Mouse (Mus musculus): Measurements from ENCODE around the gene Arhgef33. TPM values are rescaled to one million over a fixed set of nuclear protein-coding genes. Genes with fewer than 3 reads are reported as not detected.

The Arhgef33 gene
- polyA plus RNA-seq, 1 experiment from 2014 or later = 1.1 TPM

- no peaks in the 10 kb centered on the region for H3K36me3 ChIP-seq
- H3K27me3 ChIP-seq (replicated peaks) = no peaks in the 10 kb centered on the region
- H3K9ac ChIP-seq (replicated peaks) = no peak overlapping the region
- H3K9me3 ChIP-seq (replicated peaks) = no peaks in the 10 kb centered on the region
- ATAC-seq (ENCODE audit: low FRiP score) = no peak
- H3K27ac ChIP-seq (replicated peaks) = no peak overlapping the region
- no peak overlapping the region for H3K4me2 ChIP-seq
- no peak overlapping the region for H3K4me3 ChIP-seq (replicated peaks)
- WGBS = 90% methylated on average over 5 of the region's 5 CpGs
- H3K4me1 ChIP-seq = no peaks in the 10 kb centered on the region
These were observed 11.9 kb upstream of the Arhgef33 start for GRCm38 (mm10) chr17:80295258-80295657.

GRCm38 (mm10) chr17:80298844-80299243 is 8.4 kb upstream of the Arhgef33 start:
- H3K9me3 ChIP-seq (replicated peaks) = no peaks in the 10 kb centered on the region
- ATAC-seq (ENCODE audit: low FRiP score) = no peak
- H3K9ac ChIP-seq (replicated peaks) = no peak overlapping the region
- H3K36me3 ChIP-seq = no peaks in the 10 kb centered on the region
- H3K4me2 ChIP-seq = no peak overlapping the region
- H3K27me3 ChIP-seq (replicated peaks) = no peaks in the 10 kb centered on the region
- no peak overlapping the region for H3K27ac ChIP-seq (replicated peaks)
- 93% methylated on average over 5 of the region's 5 CpGs for WGBS
- no peaks in the 10 kb centered on the region for H3K4me1 ChIP-seq
- no peak overlapping the region for H3K4me3 ChIP-seq (replicated peaks)

GRCm38 (mm10) chr17:80311761-80312160 is 4.6 kb downstream of the Arhgef33 start:
- H3K9me3 ChIP-seq (replicated peaks) = no peaks in the 10 kb centered on the region
- no peak overlapping the region for H3K27ac ChIP-seq (replicated peaks)
- no peak overlapping the region for H3K4me3 ChIP-seq (replicated peaks)
- H3K36me3 ChIP-seq = no peaks in the 10 kb centered on the region
- peaks cover 8% of the 10 kb centered on the region; the same call in 1 of the 2 replicates for H3K4me1 ChIP-seq
- no peak for ATAC-seq (ENCODE audit: low FRiP score)
- H3K27me3 ChIP-seq (replicated peaks) = no peaks in the 10 kb centered on the region
- WGBS = 50% methylated on average over 9 of the region's 9 CpGs
- no peak overlapping the region for H3K4me2 ChIP-seq
- no peak overlapping the region for H3K9ac ChIP-seq (replicated peaks)

GRCm38 (mm10) chr17:80312405-80312804 is 5.2 kb downstream of the Arhgef33 start:
- no peak overlapping the region for H3K4me3 ChIP-seq (replicated peaks)
- H3K36me3 ChIP-seq = no peaks in the 10 kb centered on the region
- no peak overlapping the region for H3K27ac ChIP-seq (replicated peaks)
- peaks cover 8% of the 10 kb centered on the region; the same call in 1 of the 2 replicates for H3K4me1 ChIP-seq
- H3K27me3 ChIP-seq (replicated peaks) = no peaks in the 10 kb centered on the region
- ATAC-seq (ENCODE audit: low FRiP score) = no peak
- no peaks in the 10 kb centered on the region for H3K9me3 ChIP-seq (replicated peaks)
- 79% methylated on average over 4 of the region's 4 CpGs for WGBS
- H3K4me2 ChIP-seq = no peak overlapping the region
- H3K9ac ChIP-seq (replicated peaks) = no peak overlapping the region

- WGBS = 93% methylated on average over 6 of the region's 6 CpGs
- no peak for ATAC-seq (ENCODE audit: low FRiP score)
- H3K4me2 ChIP-seq = no peak overlapping the region
- no peaks in the 10 kb centered on the region for H3K9me3 ChIP-seq (replicated peaks)
- H3K27ac ChIP-seq (replicated peaks) = no peak overlapping the region
- no peak overlapping the region for H3K9ac ChIP-seq (replicated peaks)
- no peaks in the 10 kb centered on the region for H3K36me3 ChIP-seq
- no peaks in the 10 kb centered on the region for H3K27me3 ChIP-seq (replicated peaks)
- no peak overlapping the region for H3K4me3 ChIP-seq (replicated peaks)
- H3K4me1 ChIP-seq = no peaks in the 10 kb centered on the region
These were observed 15.0 kb downstream of the Arhgef33 start for GRCm38 (mm10) chr17:80322228-80322627.

- 70% methylated on average over 4 of the region's 4 CpGs for WGBS
- no peaks in the 10 kb centered on the region for H3K36me3 ChIP-seq
- no peaks in the 10 kb centered on the region for H3K27me3 ChIP-seq (replicated peaks)
- no peak overlapping the region for H3K9ac ChIP-seq (replicated peaks)
- no peak for ATAC-seq (ENCODE audit: low FRiP score)
- H3K4me2 ChIP-seq = no peak overlapping the region
- no peaks in the 10 kb centered on the region for H3K4me1 ChIP-seq
- H3K4me3 ChIP-seq (replicated peaks) = no peak overlapping the region
- no peaks in the 10 kb centered on the region for H3K9me3 ChIP-seq (replicated peaks)
- H3K27ac ChIP-seq (replicated peaks) = no peak overlapping the region
These were observed 15.8 kb downstream of the Arhgef33 start for GRCm38 (mm10) chr17:80323015-80323414.

GRCm38 (mm10) chr17:80323658-80324057 is 16.5 kb downstream of the Arhgef33 start:
- no peak for ATAC-seq (ENCODE audit: low FRiP score)
- WGBS = 79% methylated on average over 8 of the region's 8 CpGs
- no peaks in the 10 kb centered on the region for H3K4me1 ChIP-seq
- no peak overlapping the region for H3K4me2 ChIP-seq
- no peaks in the 10 kb centered on the region for H3K9me3 ChIP-seq (replicated peaks)
- no peak overlapping the region for H3K27ac ChIP-seq (replicated peaks)
- H3K36me3 ChIP-seq = no peaks in the 10 kb centered on the region
- H3K9ac ChIP-seq (replicated peaks) = no peak overlapping the region
- H3K4me3 ChIP-seq (replicated peaks) = no peak overlapping the region
- no peaks in the 10 kb centered on the region for H3K27me3 ChIP-seq (replicated peaks)

GRCm38 (mm10) chr17:80324521-80324920 is 17.3 kb downstream of the Arhgef33 start:
- 85% methylated on average over 7 of the region's 7 CpGs for WGBS

GRCm38 (mm10) chr17:80325456-80325855 is 18.2 kb downstream of the Arhgef33 start:
- Histone ChIP-seq H3K9me3 (replicated peaks) (no peaks in the 10 kb centered on the region), H3K27me3 (replicated peaks) (no peaks in the 10 kb centered on the region), H3K4me1 (no peaks in the 10 kb centered on the region), H3K4me2 (no peak overlapping the region), H3K36me3 (no peaks in the 10 kb centered on the region), H3K4me3 (replicated peaks) (no peak overlapping the region), H3K27ac (replicated peaks) (no peak overlapping the region), H3K9ac (replicated peaks) (no peak overlapping the region)
- ATAC-seq (ENCODE audit: low FRiP score) = no peak
- 88% methylated on average over 5 of the region's 5 CpGs for WGBS

More at GRCm38 (mm10) chr17:80324521-80324920, 17.3 kb downstream of the Arhgef33 start:
- H3K9me3 ChIP-seq (replicated peaks) = no peaks in the 10 kb centered on the region
- H3K36me3 ChIP-seq = no peaks in the 10 kb centered on the region
- no peak overlapping the region for H3K4me2 ChIP-seq
- no peak overlapping the region for H3K4me3 ChIP-seq (replicated peaks)
- ATAC-seq (ENCODE audit: low FRiP score) = no peak
- H3K9ac ChIP-seq (replicated peaks) = no peak overlapping the region
- no peaks in the 10 kb centered on the region for H3K27me3 ChIP-seq (replicated peaks)
- no peak overlapping the region for H3K27ac ChIP-seq (replicated peaks)
- no peaks in the 10 kb centered on the region for H3K4me1 ChIP-seq

GRCm38 (mm10) chr17:80326431-80326830 is 19.2 kb downstream of the Arhgef33 start:
- Histone ChIP-seq H3K4me1 (no peaks in the 10 kb centered on the region), H3K4me3 (replicated peaks) (no peak overlapping the region), H3K36me3 (no peaks in the 10 kb centered on the region), H3K27me3 (replicated peaks) (no peaks in the 10 kb centered on the region), H3K4me2 (no peak overlapping the region), H3K27ac (replicated peaks) (no peak overlapping the region), H3K9me3 (replicated peaks) (no peaks in the 10 kb centered on the region), H3K9ac (replicated peaks) (no peak overlapping the region)
- no peak for ATAC-seq (ENCODE audit: low FRiP score)
- WGBS = 65% methylated on average over 3 of the region's 3 CpGs

- no peak for ATAC-seq (ENCODE audit: low FRiP score)
- Histone ChIP-seq H3K27ac (replicated peaks) (no peak overlapping the region), H3K4me2 (no peak overlapping the region), H3K9ac (replicated peaks) (no peak overlapping the region), H3K27me3 (replicated peaks) (no peaks in the 10 kb centered on the region), H3K4me1 (no peaks in the 10 kb centered on the region), H3K9me3 (replicated peaks) (no peaks in the 10 kb centered on the region), H3K4me3 (replicated peaks) (no peak overlapping the region), H3K36me3 (no peaks in the 10 kb centered on the region)
- WGBS = 83% methylated on average over 2 of the region's 2 CpGs
These were observed 25.2 kb downstream of the Arhgef33 start for GRCm38 (mm10) chr17:80332386-80332785.

GRCm38 (mm10) chr17:80345277-80345676 is 38.1 kb downstream of the Arhgef33 start:
- WGBS = 81% methylated on average over 4 of the region's 4 CpGs
- no peak overlapping the region for H3K27ac ChIP-seq (replicated peaks)
- H3K27me3 ChIP-seq (replicated peaks) = no peaks in the 10 kb centered on the region
- no peak overlapping the region for H3K9ac ChIP-seq (replicated peaks)
- no peaks in the 10 kb centered on the region for H3K4me1 ChIP-seq
- H3K36me3 ChIP-seq = no peaks in the 10 kb centered on the region
- no peak for ATAC-seq (ENCODE audit: low FRiP score)
- H3K4me3 ChIP-seq (replicated peaks) = no peak overlapping the region
- H3K9me3 ChIP-seq (replicated peaks) = no peaks in the 10 kb centered on the region
- no peak overlapping the region for H3K4me2 ChIP-seq

GRCm38 (mm10) chr17:80346591-80347125 is 39.5 kb downstream of the Arhgef33 start:
- ATAC-seq (ENCODE audit: low FRiP score) = no peak

More at GRCm38 (mm10) chr17:80346591-80347125, 39.5 kb downstream of the Arhgef33 start:
- no peaks in the 10 kb centered on the region for H3K36me3 ChIP-seq
- no peaks in the 10 kb centered on the region for H3K9me3 ChIP-seq (replicated peaks)
- no peak overlapping the region for H3K9ac ChIP-seq (replicated peaks)
- no peak overlapping the region for H3K4me3 ChIP-seq (replicated peaks)
- WGBS = 15% methylated on average over 11 of the region's 11 CpGs
- no peaks in the 10 kb centered on the region for H3K27me3 ChIP-seq (replicated peaks)
- no peaks in the 10 kb centered on the region for H3K4me1 ChIP-seq
- H3K27ac ChIP-seq (replicated peaks) = no peak overlapping the region
- no peak overlapping the region for H3K4me2 ChIP-seq

Measured in neural tube, embryonic 15.5 days (tissue).